Mouse (Mus musculus) heart, adult 2 months (tissue): ENCODE results near the gene Cd180. TPM values are rescaled to one million over a fixed set of nuclear protein-coding genes. Genes with fewer than 3 reads are reported as not detected.

Experiments used
- DNase-seq, 2 experiments: peaks; one replicate each; pipeline ENCODE4 v3.0.0; 2021
- H3K27ac ChIP-seq: fragments of 200-600 bp; 2 replicates; pipeline ENCODE4 v1.8.1; 2022
- H3K27me3 ChIP-seq: fragments of 200-500 bp; 2 replicates; pipeline ENCODE4 v1.6.1; 2012; ENCODE audit warnings: mild to moderate bottlenecking, low read length, inconsistent platforms, mixed read lengths; ENCODE audit not compliant: control insufficient read depth, insufficient read depth
- H3K36me3 ChIP-seq: fragments of 200-500 bp; 2 replicates; pipeline ENCODE4 v1.6.1; 2012; ENCODE audit warnings: low read length, inconsistent platforms; ENCODE audit not compliant: control insufficient read depth, insufficient read depth
- H3K4me1 ChIP-seq: fragments of 200-500 bp; 2 replicates; pipeline ENCODE4 v1.6.1; 2011; ENCODE audit warnings: low read length; ENCODE audit not compliant: control insufficient read depth, insufficient read depth
- H3K4me3 ChIP-seq: fragments of 200-600 bp; 2 replicates; pipeline ENCODE4 v1.8.1; 2022
- H3K79me2 ChIP-seq: fragments of 200-500 bp; replicated peaks from 2 replicates; pipeline ENCODE4 v1.6.1; 2012; ENCODE audit warnings: mild to moderate bottlenecking, inconsistent platforms, low read length, moderate library complexity, mixed read lengths; ENCODE audit not compliant: control insufficient read depth, insufficient read depth
- H3K9ac ChIP-seq: fragments of 200-500 bp; 2 replicates; pipeline ENCODE4 v1.6.1; 2012; ENCODE audit warnings: low read depth, mild to moderate bottlenecking, control low read depth, inconsistent platforms, low read length, mixed read lengths
- CTCF ChIP-seq: fragments of 200-600 bp; IDR thresholded peaks from 2 replicates; pipeline ENCODE4 v1.8.1; 2022; ENCODE audit warnings: antibody characterized with exemption, mild to moderate bottlenecking, moderate library complexity
- EP300 ChIP-seq: fragments of 200-500 bp; IDR thresholded peaks from 2 replicates; pipeline ENCODE4 v1.6.1; 2011; ENCODE audit warnings: low read depth, low read length, control low read depth; ENCODE audit not compliant: insufficient read depth
- POLR2A ChIP-seq: fragments of 200-500 bp; IDR thresholded peaks from 2 replicates; pipeline ENCODE4 v1.6.1; 2011; ENCODE audit warnings: mild to moderate bottlenecking, low read depth, low read length, control low read depth; ENCODE audit not compliant: insufficient read depth
- WGBS: fragments of 180-500 bp; shearing (Covaris S2); methylation state at CpG from one replicate; pipeline ENCODE4 v1.1.7; 2018; 5-methylcytosine and 5-hydroxymethylcytosine counted together
- intact Hi-C: fragments of 180-260 bp; cut with DNase I; formaldehyde crosslinking; loops from one replicate; pipeline ENCODE4 v1.15.1; 2025
- long read RNA-seq: library from polyadenylated mRNA; stranded (forward); transcript quantifications from one replicate; pipeline ENCODE4 v2.0.0, GENCODE M21; 2021
- polyA plus RNA-seq: library from polyadenylated mRNA; depleted of rRNA; stranded (reverse); fragments of >200 nt; gene quantifications from 2 replicates; pipeline ENCODE4 v1.2.3, GENCODE M21; 2012; rRNA removed
- total RNA-seq, 2 experiments: library from RNA; stranded (reverse); gene quantifications; 2 replicates each; pipeline ENCODE4 v1.2.3; 2021

Cd180 gene
- total RNA-seq, result 1 to 10 TPM in 1 of 2 experiments, under 1 TPM in 1; 0.32 to 1.6 TPM
- polyA plus RNA-seq, result 0.70 and 1.3 TPM in 2 replicates
- long read RNA-seq, result 0 reads

DNA sequence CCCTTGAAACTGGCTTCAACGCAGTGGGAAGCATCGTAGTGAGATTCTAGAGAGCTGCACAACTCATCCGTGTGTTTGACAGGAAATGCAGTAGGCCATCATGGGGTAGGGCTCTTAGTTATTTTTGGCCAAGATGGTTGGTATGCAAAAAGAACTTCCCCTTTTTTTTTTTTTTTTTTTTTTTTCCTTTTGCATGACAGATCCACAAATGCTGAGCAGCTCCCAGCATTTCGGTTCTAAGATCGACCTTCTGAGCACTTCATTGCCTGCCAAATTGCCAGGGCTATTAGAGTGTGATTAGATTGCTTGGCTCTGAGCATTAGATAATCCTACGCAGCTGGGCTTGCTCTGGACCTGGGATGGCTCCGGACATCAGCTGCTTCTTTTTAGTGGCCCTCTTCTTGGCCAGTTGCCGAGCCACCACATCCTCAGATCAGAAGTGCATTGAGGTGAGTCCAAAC is at the start of gene Cd180:
Cd180 (plus strand) TSS at position 218 of the 461 bp plus-strand sequence.
- 20% methylated on average over 8 of the region's 8 CpGs for WGBS
- Histone ChIP-seq H3K4me3 (no peak within 1 kb of the TSS), H3K79me2 (no peaks in the 10 kb centered on the region), H3K27ac (no peak within 1 kb of the TSS; the same call in 1 of the 2 replicates), H3K4me1 (peaks cover 7% of the 10 kb centered on the region), H3K27me3 (no peaks in the 10 kb centered on the region), H3K36me3 (peaks cover 2% of the 10 kb centered on the region; the same call in 1 of the 2 replicates), H3K9ac (no peak within 1 kb of the TSS)
- intact Hi-C loops, result no loop called here
- no peak for TF ChIP-seq CTCF
- no peak for TF ChIP-seq POLR2A
- TF ChIP-seq EP300, result no peak
- peak; percentile 26 to 44 for DNase-seq

DNA sequence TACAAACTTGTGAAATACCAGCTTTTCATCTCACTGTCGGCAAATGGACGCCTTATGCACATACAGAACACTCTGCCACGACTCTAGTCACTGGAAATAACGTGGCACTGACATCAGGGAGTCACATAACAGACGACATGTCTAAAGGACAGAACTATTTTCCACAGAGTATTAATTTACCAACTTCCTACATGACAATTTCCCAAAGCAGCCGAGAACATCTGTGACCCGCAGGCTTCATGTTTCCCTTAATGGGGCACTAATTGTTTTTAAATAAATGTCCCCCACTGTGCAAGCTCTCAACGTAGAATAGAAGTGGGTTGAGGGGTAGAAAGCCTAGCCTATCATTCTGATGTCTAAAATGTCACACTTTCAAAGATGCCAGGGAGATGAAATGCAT is 49.0 kb upstream of the Cd180 start:
- Histone ChIP-seq H3K79me2 (no peaks in the 10 kb centered on the region), H3K27me3 (no peaks in the 10 kb centered on the region), H3K4me3 (no peak overlapping the region), H3K36me3 (no peaks in the 10 kb centered on the region), H3K9ac (no peak overlapping the region), H3K4me1 (peaks cover 5% of the 10 kb centered on the region), H3K27ac (peak overlapping the region; percentile 46)
- WGBS, result 52% methylated on average over 8 of the region's 8 CpGs
- TF ChIP-seq CTCF, result no peak
- TF ChIP-seq EP300, result no peak
- no peak for TF ChIP-seq POLR2A
- intact Hi-C loops, result loop anchor here (10.0 kb wide), 5 partner anchors 130 to 920 kb away; no protein-coding TSS in a partner anchor
- DNase-seq, result no peak

DNA sequence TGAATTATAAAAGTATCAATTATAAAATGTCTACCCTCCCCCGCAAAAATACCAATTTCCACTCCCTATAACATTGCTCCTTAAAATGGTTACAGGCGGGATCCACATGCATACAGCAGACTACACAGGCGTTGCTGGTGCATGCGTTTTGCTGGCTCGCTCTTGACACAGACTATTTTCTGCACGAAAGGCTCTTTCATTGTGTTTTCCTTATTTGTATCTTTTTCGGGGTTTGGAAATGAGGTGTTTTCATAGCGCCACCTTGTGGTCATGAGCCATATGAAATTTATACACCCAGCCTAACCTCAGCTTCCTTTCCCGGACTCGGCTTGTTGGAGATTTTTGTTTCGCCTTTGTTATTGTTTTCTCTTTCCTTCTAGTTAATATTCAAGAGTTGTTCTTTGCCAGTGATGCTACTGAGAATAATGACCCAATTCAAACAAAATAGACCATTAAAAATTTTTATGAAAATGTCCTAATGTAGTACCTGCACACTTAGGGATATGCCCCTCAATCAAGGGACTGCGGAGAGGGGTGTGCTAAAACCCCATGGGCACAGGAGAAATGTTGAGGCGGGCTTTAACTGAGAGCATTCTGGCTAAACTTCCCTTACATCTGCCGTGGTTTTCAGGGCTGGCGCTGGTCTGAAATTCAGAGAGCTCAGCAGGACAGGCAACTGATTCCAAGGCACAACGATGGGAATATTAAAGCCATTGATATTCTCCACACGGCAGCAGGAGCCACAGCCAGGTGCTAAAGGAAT is 48.4 kb upstream of the Cd180 start:
- Histone ChIP-seq H3K79me2 (no peaks in the 10 kb centered on the region), H3K36me3 (no peaks in the 10 kb centered on the region), H3K27ac (peak overlapping the region; percentile 46), H3K4me3 (no peak overlapping the region), H3K27me3 (no peaks in the 10 kb centered on the region), H3K9ac (peak overlapping the region; percentile 43), H3K4me1 (peaks cover 5% of the 10 kb centered on the region)
- intact Hi-C loops, result loop anchor here (10.0 kb wide), 5 partner anchors 130 to 920 kb away; no protein-coding TSS in a partner anchor
- TF ChIP-seq EP300 (0 out of 2 replicates have a peak, but pooled peaks have one; percentile 32), POLR2A (no peak), CTCF (peak; percentile 93)
- 23% methylated on average over 17 of the region's 17 CpGs for WGBS
- peak; percentile 58 to 60 for DNase-seq

DNA sequence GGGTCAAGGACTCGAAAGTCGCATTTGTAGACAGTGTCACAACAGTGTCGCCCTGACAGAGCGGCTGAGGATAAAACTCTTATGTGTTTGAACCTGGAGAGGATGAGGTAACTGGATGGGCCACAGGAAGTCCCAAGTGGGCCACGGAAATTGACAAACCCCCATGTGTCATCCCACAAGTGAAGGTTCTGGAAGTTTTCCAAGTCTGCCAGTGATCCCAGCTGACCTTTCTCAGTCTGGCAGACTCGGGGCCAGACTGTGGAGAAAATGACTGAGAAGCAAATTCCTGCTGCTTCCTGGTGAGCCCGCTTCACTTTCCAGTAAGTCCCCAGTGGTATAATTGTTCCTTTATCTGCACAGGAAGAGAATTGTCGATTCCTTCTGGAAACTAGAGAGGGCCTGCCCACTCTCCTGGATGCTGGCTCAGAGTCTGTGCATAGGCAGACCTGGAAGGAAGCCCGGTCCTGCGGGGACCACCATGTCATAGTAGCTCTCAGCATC is 47.0 kb upstream of the Cd180 start:
- Histone ChIP-seq H3K36me3 (no peaks in the 10 kb centered on the region), H3K9ac (no peak overlapping the region), H3K27me3 (no peaks in the 10 kb centered on the region), H3K27ac (peak overlapping the region; percentile 13), H3K4me1 (peaks cover 5% of the 10 kb centered on the region), H3K4me3 (no peak overlapping the region), H3K79me2 (no peaks in the 10 kb centered on the region)
- no peak for DNase-seq
- TF ChIP-seq CTCF, result no peak
- TF ChIP-seq EP300, result no peak
- TF ChIP-seq POLR2A, result no peak
- WGBS, result 36% methylated on average over 10 of the region's 10 CpGs
- intact Hi-C loops, result loop anchor here (10.0 kb wide), 5 partner anchors 132 to 922 kb away; no protein-coding TSS in a partner anchor

DNA sequence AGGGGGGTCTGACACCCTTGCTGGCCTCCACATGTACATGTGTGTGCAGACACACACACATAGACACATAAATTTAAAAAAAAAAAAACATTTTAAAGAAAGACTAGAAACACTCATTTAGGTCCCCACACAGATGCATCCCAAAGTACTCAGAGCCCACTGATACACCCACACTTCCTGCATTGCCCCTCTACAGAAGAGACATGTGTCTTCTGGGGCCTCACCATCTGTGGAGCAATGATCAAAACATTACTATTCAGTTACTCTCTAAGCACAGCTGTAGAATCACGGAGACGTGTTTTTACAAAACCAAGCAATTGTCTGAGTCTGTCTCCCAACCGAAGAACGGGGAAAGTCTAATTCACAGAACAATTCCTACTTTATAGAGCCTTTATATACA is 45.8 kb upstream of the Cd180 start:
- no peaks in the 10 kb centered on the region for H3K79me2 ChIP-seq
- H3K27me3 ChIP-seq, result no peaks in the 10 kb centered on the region
- no peak overlapping the region for H3K27ac ChIP-seq
- H3K4me3 ChIP-seq, result no peak overlapping the region
- no peak overlapping the region for H3K9ac ChIP-seq
- DNase-seq, result no peak
- intact Hi-C loops, result loop anchor here (10.0 kb wide), 5 partner anchors 133 to 923 kb away; no protein-coding TSS in a partner anchor
- H3K36me3 ChIP-seq, result no peaks in the 10 kb centered on the region
- H3K4me1 ChIP-seq, result peaks cover 5% of the 10 kb centered on the region
- no peak for TF ChIP-seq CTCF
- no peak for TF ChIP-seq EP300
- WGBS, result 92% methylated on average over 4 of the region's 4 CpGs

DNA sequence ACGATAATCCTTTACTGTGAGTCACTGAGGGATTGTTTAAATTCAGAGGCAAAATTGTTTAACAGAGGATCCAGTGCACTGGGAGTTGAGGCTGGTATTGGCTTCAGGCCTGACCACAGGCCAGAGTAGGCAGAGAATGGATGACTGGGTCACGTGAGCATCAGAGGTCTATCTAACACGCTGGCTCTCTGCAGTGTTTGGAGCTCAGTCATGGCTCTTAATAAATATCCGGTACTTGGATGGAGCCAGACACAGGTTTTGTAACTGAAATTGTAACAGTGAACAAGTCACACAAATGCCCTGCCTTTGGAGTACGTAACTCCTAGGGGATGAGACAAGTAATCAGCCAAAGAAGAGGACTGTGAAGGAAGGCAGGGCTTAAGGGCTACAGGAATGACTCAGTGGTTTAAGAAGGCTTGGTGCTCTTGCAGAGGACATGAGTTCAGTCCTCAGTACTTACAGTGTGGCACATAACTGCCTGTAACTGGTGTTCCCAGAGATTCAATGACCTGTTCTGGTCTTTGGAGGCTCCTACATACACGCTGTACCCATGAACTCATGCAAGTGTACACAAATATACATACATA is 41.0 kb upstream of the Cd180 start:
- Histone ChIP-seq H3K27me3 (no peaks in the 10 kb centered on the region), H3K27ac (no peak overlapping the region), H3K9ac (no peak overlapping the region), H3K36me3 (no peaks in the 10 kb centered on the region), H3K79me2 (no peaks in the 10 kb centered on the region), H3K4me1 (peaks cover 6% of the 10 kb centered on the region), H3K4me3 (no peak overlapping the region)
- no peak for DNase-seq
- intact Hi-C loops, result loop anchor here (5.0 kb wide), 1 partner anchor 420 kb away; no protein-coding TSS in a partner anchor
- 79% methylated on average over 6 of the region's 6 CpGs for WGBS
- TF ChIP-seq POLR2A (no peak), CTCF (no peak), EP300 (no peak)
